Mouse (Mus musculus): ENCODE data around the gene Alg1.
"Not testable (repeated sequence)": the region's sequence is repeated elsewhere in the genome, so short reads cannot be mapped to it uniquely, and the experiment has no call there.

Alg1 gene

DNA sequence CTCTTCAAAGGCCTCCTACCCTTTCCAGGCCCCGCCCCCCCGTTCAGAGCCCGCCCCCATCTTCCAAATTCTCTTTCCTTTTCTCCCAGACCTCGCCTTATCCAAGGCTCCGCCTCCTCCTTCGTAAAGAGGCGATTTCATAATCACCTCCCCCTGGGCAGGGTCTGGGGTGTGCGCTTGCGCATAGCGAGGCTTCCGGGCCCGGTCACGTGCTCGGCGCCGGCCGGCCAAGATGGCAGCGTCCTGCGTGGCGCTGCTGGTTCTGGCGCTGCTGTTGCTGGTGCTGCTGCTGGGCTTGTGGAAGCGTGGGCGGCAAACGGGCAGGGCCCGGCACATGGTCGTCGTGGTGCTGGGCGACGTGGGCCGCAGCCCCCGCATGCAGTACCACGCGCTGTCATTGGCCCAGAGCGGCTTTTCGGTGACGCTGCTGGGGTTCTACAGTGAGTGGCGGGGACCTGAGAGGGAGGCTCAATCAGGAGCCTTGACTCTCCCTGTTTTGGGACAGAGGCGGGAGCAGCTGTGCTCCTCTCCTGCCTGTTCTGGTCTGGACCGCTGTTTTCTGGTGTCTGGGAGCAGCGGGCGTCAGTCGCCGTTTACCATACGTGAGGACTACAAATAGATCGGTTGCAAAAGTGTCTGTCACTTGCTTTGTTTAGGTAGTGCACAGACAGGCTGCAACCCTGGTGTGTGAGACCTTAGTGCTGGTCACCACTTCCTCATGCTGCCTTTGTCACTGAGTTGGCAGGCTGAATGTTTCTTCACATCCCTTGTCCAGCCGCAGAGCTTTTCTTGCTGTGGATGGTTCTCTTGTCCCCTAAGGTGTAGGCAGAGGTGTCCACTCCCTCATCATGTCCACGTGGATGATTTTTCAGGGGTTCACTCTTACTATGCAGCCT, at the start of gene Alg1:
Gene Alg1 (plus strand): TSS at position 204 of the 896 bp plus-strand sequence.
- in situ Hi-C loops (cut with MboI) = no loop called here

DNA sequence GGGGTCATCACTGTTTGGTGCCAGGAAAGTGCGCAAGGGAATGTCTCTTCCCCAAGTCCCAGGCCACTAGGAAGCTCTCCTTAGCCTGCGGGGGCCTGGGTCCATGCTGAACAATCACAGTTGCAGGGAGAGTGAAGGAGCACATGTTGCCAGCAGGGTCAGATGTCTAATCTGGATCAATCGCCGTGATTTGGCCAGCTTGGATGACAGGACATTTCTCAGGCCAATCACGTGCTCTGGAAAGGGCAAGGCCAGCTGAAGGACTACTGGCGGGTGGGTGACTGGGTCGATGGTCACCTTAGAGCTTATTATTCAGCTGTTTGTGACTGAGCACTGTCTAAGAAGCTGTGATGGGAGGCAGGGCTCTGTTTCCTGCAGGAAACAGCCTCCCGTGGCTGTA, 49.3 kb upstream of the Alg1 start:
- in situ Hi-C loops (cut with MboI) = no loop called here

DNA sequence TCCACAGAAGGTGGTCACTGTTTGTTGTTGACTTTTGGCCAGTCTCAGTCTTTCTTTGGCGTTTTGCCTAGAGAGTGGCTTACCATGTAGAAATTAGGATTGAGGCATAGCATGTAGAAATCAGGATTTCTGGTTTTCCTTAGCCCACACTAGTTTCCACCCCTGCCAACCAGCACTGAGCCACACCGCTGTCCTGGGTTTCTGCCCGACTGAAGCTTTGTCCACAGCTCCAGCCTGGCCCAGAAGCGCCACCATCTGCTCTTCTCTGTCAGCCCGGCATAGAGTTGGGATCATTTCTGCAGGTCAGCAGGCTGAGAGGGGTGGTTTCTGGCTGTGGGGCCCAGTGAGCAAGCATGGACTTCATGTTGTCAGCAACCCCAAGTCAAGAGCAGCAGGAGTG, 48.5 kb upstream of the Alg1 start:
- in situ Hi-C loops (cut with MboI) = no loop called here

DNA sequence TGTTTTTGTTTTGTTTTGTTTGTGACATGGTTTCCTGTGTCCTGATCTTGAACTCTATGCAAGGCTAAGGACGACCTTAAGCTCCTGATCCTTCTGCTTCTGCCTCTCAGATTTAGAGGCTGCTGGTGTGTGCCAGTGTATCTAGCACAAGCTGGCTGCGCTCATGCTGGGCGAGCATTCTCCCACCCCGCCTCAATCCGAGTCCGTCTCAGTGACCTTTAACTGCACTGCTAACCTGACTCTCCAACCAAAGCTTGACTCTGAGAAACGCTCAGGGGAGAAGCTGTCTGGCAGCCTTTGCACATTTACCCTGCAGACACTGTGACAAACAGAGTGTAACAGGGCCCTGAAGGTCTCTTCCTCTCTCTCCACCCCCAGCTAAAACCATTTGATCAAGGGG, 47.7 kb upstream of the Alg1 start:
- in situ Hi-C loops (cut with MboI) = no loop called here

- in situ Hi-C loops (cut with MboI) = no loop called here
These were observed 47.2 kb upstream of the Alg1 start for GRCm38 (mm10) chr16:5186234-5186633.

DNA sequence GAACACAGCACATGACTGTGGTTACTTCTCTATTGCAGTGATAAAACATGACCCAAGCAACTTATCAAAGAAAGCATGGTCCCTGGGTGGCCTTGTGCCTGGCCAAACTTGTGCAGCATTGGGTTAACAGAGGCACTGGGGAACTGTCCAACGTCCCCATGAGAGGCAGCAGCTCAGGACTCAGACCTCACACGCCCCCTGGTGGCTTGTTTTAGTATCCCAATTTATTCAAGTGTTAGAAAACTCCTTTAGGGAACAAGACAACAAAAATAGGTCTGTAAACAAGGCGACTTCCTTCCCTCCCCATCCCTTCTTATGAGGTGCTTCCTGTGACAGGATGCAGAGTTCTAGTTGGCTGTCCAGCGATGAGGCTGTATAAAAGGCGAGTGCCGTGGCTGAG, 38.3 kb upstream of the Alg1 start:
- in situ Hi-C loops (cut with MboI) = no loop called here

DNA sequence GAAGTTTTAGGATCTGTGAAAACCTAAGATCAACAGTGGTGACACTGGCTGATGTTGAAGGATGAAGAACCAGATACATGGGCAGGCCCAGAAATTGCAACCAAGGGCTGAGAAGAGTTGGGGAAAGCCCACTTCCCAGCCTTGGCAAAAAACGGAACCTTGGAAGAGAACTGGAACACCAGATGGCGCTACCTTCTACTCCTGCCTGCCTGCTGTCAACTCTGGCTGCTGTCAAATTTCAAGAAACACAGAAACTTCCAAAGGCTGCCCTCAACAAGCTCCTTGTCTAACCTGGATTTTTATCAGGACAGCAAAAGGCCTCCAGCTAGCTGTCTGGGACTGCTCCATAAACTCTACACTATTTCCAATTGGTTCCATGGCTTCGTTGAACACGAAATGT, 30.7 kb upstream of the Alg1 start:
- in situ Hi-C loops (cut with MboI) = no loop called here

GRCm38 (mm10) chr16:5203200-5203599, 30.2 kb upstream of the Alg1 start:
- in situ Hi-C loops (cut with MboI) = no loop called here

- in situ Hi-C loops (cut with MboI) = no loop called here
These were observed 29.6 kb upstream of the Alg1 start, which contains the start of gene Nagpa for GRCm38 (mm10) chr16:5203668-5204433. Nagpa (minus strand) TSS chr16:5204012.

DNA sequence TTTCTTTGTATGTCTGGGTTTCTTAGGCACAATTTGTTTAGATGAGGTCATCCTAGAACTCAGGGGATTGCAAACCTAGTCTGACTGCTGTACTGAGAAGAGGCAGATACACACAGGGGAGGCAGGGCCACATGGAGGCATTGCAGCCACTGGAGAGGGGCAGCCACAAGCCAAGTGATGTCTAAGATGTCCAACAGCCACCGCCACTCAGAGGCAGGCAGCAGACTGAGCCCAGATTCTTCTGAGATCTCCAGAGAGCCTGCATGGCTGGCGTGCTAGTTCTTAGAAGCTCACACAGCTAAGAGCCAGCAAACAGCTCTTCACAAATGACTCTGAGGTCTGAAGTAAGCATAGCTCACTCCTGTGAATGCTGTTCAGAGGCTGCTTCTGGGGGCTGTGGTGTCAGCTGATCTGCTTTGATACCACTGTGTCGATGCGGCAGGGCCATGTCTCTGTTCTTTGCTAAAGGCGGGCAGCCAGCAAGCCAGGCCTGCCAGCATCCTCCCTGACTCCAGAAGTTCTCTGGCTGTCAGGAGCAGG, 27.9 kb upstream of the Alg1 start:
- in situ Hi-C loops (cut with MboI) = no loop called here

DNA sequence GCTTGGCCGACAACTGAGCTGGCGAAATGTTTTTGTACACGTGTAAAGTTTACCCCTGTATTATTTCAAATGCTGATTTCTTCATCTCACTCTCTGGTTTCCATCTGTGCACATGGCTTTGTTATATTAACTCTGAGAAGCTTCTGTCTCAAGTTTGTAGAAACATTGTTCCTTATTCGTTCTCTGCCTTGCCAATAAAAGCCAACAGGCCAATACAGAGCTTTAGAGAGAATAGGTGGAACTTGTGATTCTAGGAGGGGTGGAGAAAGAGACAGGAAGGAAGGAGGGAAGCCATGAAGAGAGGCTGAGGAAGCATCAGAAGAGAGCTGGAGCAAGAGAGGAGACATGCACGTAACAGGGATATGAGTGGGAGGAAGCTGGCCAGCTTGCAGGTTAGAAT, 27.4 kb upstream of the Alg1 start:
- in situ Hi-C loops (cut with MboI) = no loop called here

DNA sequence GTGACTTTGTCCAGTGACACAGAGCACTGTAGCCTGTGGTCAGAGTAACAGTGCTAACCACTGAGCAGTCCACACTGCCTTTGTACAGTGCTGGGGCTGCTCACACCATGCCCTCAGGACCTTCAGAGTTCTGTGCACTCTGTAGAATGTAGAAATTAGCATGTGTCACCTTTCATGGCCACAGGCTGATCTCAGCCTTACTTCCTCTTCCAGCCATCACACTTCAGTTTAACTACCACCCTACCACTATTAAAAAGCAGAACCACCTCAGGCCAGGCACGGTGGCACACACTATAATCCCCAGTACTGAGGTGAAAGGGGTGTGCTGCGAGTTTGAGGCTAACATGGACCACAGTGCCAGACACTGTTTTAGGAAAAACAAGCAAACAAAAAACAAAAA, 23.1 kb upstream of the Alg1 start:
- in situ Hi-C loops (cut with MboI) = no loop called here

DNA sequence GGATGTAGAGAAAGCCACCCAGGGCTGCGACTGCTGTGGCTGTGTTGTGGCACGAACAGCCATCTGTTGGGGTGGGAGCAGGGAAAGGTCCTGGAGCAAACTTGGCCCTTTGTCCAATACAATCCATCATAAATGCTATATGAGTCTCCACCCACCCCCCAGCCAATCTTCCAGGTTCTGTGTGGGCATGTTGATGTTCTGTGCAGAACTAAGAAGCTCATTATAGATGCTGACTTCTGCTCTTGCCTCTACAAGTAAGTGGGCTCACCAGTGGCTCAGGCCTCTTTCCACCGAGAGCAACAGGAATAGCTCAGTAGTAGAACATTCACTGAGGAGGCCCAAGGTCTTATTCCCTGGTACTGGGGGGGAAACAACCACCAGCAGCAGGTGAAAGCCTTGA, 21.3 kb upstream of the Alg1 start:
- in situ Hi-C loops (cut with MboI) = no loop called here

DNA sequence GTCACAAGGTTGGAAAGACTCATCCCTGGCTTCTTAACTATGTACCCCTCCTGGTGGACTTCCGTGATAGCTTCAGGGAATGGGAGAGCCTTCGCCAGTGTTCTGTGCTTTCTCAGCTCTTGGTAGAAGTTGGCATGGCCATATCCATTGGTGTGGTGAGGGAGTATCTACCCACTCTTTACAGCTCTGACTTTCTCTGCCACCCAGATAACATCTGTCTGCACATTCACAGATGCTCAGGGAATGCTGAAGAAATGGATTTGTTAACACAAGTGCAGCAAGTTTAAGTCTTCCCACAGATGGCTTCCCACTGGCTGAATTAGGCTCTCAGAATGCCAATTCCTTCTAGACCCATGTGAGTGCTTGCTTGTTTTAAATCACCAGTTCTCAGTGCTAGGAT, 19.3 kb upstream of the Alg1 start:
- in situ Hi-C loops (cut with MboI) = no loop called here

DNA sequence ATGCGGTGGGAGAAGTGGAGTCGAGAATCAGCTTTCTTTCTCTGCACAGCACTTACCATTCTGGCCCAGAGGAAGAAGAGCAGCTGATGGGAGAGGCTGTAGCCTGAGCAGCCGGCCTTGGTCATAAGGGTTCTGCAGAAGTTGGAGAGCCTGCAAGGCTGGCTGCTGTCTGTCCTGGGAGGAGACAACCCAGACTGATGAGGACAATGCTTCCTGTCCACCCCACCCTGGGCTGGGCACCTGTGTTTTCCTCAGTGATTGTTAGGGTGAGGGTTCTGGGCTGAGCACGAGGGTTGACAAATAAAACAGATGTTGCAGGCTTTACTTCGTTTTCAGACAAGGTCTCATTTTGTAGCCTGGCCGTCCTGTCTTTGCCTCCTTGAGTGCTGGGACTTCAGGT, 16.7 kb upstream of the Alg1 start:
- in situ Hi-C loops (cut with MboI) = no loop called here

DNA sequence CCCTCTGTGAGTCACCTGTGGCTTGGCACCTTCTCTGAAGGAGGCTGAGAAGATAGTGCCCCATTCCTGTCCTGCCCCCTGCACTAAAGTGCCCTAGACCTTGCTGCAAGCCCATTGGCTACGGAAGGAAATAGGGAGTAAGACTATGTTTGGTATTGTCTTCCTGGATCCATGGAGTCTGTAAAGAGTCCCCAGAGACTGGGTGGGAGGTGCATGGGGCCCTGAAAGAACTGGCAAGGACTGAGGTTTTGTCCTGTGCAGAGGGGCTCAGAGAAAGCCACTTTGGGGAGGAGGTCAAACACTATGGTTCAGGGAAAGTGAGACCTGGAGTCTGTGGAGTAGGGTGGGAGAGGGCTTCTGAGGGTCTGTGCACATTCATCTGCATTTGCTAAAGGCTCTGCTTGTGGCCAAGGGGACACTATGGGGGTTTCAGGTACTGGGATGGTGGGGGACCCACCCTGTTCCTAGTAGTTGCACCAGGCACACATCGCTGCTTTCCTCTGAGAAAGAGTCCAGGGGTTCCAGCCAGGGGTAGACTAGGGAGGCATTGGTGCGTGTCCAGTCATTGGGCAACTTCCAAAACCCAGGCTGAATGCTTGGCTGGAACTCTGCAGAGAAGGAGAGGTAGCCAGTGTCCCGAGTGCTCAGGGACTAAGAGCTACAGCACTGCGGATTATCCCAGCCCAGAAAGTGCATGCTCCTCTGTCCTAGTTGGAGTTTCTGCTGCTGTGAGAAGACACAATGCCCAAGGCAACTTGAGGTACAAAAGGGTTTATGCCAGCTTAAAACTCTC, 15.9 kb upstream of the Alg1 start:
- in situ Hi-C loops (cut with MboI) = no loop called here

GRCm38 (mm10) chr16:5221403-5221802, 12.0 kb upstream of the Alg1 start:
- in situ Hi-C loops (cut with MboI) = no loop called here

DNA sequence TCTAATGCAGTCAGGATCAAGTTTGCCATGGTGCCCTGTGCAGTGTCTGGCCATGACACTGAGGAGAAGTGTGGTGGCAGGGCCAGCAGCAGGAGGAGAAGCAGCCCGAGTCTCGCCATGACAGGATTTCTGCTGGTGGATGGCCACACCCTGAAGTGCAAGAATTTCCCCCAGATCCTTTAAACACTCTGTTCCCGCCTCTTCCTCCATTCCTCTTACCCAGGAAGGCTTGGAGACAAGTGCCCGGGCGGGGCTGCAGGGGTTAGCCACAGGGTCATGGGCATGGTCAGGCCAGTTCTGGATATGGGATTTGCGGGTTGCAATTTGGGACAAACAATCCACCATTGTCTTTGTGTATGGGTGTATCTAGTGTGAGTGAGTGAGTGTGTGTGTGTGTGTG, 11.3 kb upstream of the Alg1 start, which contains the start of gene AU021092:
Gene AU021092 (minus strand): TSS at position 160 of the 400 bp plus-strand sequence.
- in situ Hi-C loops (cut with MboI) = no loop called here

GRCm38 (mm10) chr16:5226534-5226933, 6.9 kb upstream of the Alg1 start:
- in situ Hi-C loops (cut with MboI) = not testable (repeated sequence)

DNA sequence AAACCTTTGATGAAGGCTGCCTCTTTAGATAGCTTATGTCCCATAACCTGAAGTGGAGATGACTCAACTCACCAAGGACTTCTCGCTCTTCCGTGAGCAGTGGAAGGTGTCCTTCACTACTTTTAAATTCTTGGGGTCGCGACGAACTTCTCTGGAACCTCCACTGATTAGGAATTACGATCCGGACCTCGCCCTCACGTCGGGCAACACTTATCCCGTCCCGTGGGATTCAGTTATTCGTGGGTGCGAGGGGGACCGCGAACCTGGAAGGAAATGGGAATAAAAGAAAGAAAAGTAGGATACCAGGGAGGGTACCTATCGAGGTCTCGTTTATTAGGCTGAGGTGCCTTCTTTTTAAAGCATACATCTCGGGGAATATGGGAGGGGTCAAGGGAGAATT, 5.9 kb upstream of the Alg1 start:
- in situ Hi-C loops (cut with MboI) = not testable (repeated sequence)

DNA sequence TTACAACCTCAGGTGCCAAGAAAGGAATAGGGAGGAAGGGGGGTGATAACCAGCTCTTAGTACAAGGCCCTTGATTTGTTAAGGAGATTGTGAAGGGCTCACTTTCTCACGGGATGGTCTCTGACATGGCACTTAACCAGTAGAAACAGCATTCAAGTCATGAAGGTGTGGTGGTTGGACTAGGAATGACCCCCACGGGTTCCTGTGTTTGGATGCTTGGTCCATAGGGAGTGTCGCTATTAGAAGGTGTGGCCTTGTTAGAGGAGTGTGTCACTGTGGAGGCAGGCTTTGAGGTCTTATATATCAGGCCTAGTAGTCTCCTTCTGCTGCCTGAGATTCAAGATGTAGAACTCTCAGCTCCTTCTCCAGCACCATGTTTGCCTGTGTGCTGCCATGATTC, 5.3 kb upstream of the Alg1 start:
- in situ Hi-C loops (cut with MboI) = not testable (repeated sequence)

GRCm38 (mm10) chr16:5232982-5233381, 439 bp upstream of the Alg1 start:
- in situ Hi-C loops (cut with MboI) = no loop called here

All from mature B cell (primary cell).